Mouse (Mus musculus) embryonic facial prominence, embryonic 14.5 days (tissue): ENCODE results near the gene Bnip1. TPM values are rescaled to one million over a fixed set of nuclear protein-coding genes. Genes with fewer than 3 reads are reported as not detected.

Source experiments
- ATAC-seq: fragments of 200-750 bp; cut with Nextera tagmentation; 2 replicates; pipeline ENCODE4 v1.8.0; 2017; ENCODE audit warnings: low read depth, moderate number of reproducible peaks, moderate TSS enrichment
- DNase-seq: peaks from one replicate; pipeline ENCODE4 v3.0.0-alpha.2; 2015; ENCODE audit warnings: low spot score
- H3K27ac ChIP-seq: fragments of 300-500 bp; sonication (generic); replicated peaks from 2 replicates; pipeline ENCODE4 v1.5.1; 2014; ENCODE audit warnings: low read depth, mild to moderate bottlenecking, low read length, moderate library complexity
- H3K27me3 ChIP-seq: fragments of 300-500 bp; sonication (generic); replicated peaks from 2 replicates; pipeline ENCODE4 v1.6.1; 2014; ENCODE audit warnings: low read length; ENCODE audit not compliant: control insufficient read depth, insufficient read depth
- H3K36me3 ChIP-seq: fragments of 300-500 bp; sonication (generic); 2 replicates; pipeline ENCODE4 v1.6.1; 2014; ENCODE audit warnings: low read length, mixed read lengths; ENCODE audit not compliant: control insufficient read depth, insufficient read depth
- H3K4me1 ChIP-seq: fragments of 300-500 bp; sonication (generic); 2 replicates; pipeline ENCODE4 v1.6.1; 2014; ENCODE audit warnings: antibody characterized with exemption, low read length; ENCODE audit not compliant: control insufficient read depth, insufficient read depth
- H3K4me2 ChIP-seq: fragments of 300-500 bp; sonication (generic); 2 replicates; pipeline ENCODE4 v1.6.1; 2014; ENCODE audit warnings: low read depth, mild to moderate bottlenecking, low read length, moderate library complexity, mixed read lengths
- H3K4me3 ChIP-seq: fragments of 300-500 bp; sonication (generic); 2 replicates; pipeline ENCODE4 v1.5.1; 2014; ENCODE audit warnings: low read depth, mild to moderate bottlenecking, low read length
- H3K9ac ChIP-seq: fragments of 300-500 bp; sonication (generic); 2 replicates; pipeline ENCODE4 v1.6.1; 2014; ENCODE audit warnings: low read depth, mild to moderate bottlenecking, low read length, moderate library complexity, mixed read lengths
- H3K9me3 ChIP-seq: fragments of 300-500 bp; sonication (generic); 2 replicates; pipeline ENCODE4 v1.6.1; 2016; ENCODE audit warnings: low read length; ENCODE audit not compliant: control insufficient read depth
- WGBS: fragments of 180-500 bp; shearing (Covaris S2); extraction: QIAGEN DNeasy Blood & Tissue Kit; methylation state at CpG from one replicate; pipeline ENCODE4 v1.1.7; 2014; 5-methylcytosine and 5-hydroxymethylcytosine counted together
- polyA plus RNA-seq: library from polyadenylated mRNA; unstranded; fragments of >200 nt; fragmentation: Nextera tagmentation; extraction: Ambion mirVana; gene quantifications from 2 replicates; pipeline ENCODE4 v1.2.1, GENCODE M21; 2014

Bnip1 gene
- polyA plus RNA-seq, 1 experiment from 2014 or later = 38.4 TPM

DNA sequence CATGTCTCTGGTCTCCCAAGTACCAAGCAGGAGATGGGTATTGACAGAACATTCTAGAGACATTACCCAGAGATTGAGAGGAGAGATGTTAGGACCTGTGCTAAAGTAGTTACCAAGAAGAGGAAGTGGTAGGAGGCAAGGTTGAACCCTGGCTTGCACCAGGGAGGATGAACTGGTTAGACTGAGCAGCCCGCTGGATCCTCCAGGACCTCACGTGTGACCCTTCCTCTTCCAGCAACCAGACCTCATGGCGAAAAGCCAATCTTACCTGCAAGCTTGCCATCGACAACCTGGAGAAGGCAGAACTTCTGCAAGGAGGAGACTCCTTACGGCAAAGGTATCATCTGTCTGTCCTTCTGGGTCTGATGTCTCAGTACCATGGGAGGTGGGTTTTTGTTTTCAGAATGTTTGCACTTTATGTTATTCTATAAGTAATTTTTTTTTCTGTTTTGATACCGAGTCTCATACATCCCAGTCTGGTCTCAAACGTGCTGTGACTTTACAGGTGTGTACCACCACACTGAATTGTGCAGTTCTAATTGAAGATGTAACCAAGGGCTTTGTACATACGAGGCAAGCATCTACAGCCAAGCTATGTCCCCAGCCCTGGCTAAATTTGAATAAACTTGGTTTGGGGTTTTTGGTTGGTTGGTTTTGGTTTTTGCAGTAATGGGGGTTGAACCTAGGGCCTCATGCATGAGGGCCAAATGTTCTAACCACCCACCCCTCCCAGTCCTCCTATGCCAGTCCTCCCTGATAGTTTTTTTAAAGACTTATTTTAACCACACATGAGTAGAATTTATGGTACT lies 8.8 kb downstream of the Bnip1 start:
- DNase-seq = no peak
- WGBS = 91% methylated on average over 8 of the region's 8 CpGs

DNA sequence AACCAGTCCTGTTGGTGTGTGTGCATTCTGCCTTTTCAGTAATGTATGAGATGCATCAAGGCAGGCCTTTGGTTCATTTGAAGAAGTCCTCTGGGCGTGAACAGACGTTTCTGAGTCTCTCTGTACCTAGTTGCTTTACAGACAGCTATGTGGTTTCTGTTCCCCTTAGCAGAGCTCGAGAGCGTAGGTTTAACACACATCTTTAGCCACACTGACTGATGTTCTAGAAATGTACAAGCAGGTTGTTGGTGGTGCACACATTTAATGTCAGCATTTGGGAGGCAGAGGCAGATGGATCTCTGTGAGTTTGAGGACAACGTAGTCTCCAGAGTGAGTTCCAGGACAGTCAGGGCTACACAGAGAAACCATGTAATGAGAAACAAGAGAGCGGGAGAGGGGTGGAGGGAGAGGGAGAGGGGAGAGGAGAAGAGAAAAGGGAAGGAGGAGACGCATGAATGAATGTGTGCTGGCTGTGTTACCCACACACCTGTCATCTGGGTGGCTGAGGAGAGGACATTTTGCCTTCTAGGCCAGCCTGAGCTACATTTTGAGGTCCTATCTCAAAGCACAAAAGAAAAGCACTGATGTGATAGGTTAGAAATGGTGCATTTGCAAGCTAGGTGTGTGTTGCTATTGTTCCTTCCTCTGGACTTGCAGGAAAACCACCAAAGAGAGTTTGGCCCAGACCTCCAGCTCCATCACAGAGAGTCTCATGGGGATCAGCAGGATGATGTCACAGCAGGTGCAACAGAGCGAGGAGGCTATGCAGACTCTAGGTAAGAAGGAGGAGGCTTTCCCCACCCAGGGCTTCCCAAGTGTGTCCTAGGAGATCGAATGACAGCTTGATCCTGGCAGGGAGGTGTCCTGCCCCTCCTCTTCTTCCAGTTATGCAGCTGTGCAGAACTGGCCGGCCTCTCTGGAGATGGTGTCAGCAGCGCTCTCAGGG lies 9.7 kb downstream of the Bnip1 start:
- no peaks in the 10 kb centered on the region for H3K27me3 ChIP-seq
- H3K9me3 ChIP-seq = no peaks in the 10 kb centered on the region
- no peak overlapping the region for H3K27ac ChIP-seq
- H3K4me2 ChIP-seq = no peak overlapping the region
- 82% methylated on average over 11 of the region's 11 CpGs for WGBS
- no peaks in the 10 kb centered on the region for H3K4me1 ChIP-seq
- no peak for DNase-seq
- no peak overlapping the region for H3K4me3 ChIP-seq
- peaks cover 71% of the 10 kb centered on the region for H3K36me3 ChIP-seq
- H3K9ac ChIP-seq = no peak overlapping the region
- ATAC-seq = no peak

More for the DNA sequence above, 8.8 kb downstream of the Bnip1 start:
- Histone ChIP-seq H3K4me2 (no peak overlapping the region), H3K36me3 (peaks cover 79% of the 10 kb centered on the region), H3K27ac (no peak overlapping the region), H3K4me1 (no peaks in the 10 kb centered on the region), H3K9ac (no peak overlapping the region), H3K9me3 (no peaks in the 10 kb centered on the region), H3K4me3 (no peak overlapping the region), H3K27me3 (no peaks in the 10 kb centered on the region)
- no peak for ATAC-seq

DNA sequence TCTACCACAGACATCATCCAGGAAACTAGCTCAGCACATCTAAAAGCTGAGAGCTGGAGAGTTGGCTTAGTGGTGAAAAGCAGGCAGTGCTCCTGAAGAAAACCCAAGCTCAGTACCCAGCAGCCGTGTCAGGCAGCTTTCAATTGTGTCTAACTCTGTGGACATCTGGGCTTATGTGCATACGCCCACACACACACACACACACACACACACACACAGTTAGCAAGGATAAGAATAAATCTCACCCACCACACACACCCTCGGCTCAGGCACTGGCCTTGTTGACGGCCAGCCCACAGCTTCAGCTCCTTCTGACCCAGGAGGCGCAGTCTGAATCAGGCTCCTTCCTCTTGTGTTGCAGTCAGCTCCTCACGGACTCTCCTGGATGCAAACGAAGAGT lies 10.7 kb downstream of the Bnip1 start:
- Histone ChIP-seq H3K4me2 (no peak overlapping the region), H3K27me3 (no peaks in the 10 kb centered on the region), H3K4me3 (no peak overlapping the region), H3K9me3 (no peaks in the 10 kb centered on the region), H3K27ac (no peak overlapping the region), H3K9ac (no peak overlapping the region), H3K36me3 (peaks cover 63% of the 10 kb centered on the region), H3K4me1 (no peaks in the 10 kb centered on the region)
- ATAC-seq (no peak), DNase-seq (no peak)
- WGBS = 90% methylated on average over 7 of the region's 7 CpGs

DNA sequence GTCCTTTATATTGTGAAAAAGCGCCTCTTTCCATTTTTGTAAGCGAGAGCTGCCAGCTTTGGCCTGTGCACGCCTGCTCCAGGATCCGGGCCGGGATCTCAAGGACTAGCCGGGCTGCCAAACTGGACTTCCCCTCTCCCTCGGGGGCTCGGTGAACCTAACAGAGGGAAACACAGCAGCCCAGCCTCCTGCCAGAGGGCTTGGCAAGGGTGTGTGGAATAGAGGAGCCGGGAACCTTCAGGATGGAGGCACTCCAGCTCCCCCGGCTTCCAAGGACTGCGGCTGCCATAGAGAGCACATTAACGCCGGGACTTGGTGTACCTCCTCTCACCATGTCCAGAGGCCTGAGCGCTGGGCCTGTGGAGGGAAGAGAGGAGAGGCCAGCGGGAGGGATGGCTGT lies 11.2 kb downstream of the Bnip1 start:
- H3K27ac ChIP-seq = no peak overlapping the region
- DNase-seq = no peak
- no peak overlapping the region for H3K4me2 ChIP-seq
- H3K36me3 ChIP-seq = peaks cover 58% of the 10 kb centered on the region
- no peaks in the 10 kb centered on the region for H3K9me3 ChIP-seq
- 89% methylated on average over 15 of the region's 15 CpGs for WGBS
- H3K4me1 ChIP-seq = no peaks in the 10 kb centered on the region
- ATAC-seq = no peak
- H3K4me3 ChIP-seq = no peak overlapping the region
- no peaks in the 10 kb centered on the region for H3K27me3 ChIP-seq
- H3K9ac ChIP-seq = no peak overlapping the region

DNA sequence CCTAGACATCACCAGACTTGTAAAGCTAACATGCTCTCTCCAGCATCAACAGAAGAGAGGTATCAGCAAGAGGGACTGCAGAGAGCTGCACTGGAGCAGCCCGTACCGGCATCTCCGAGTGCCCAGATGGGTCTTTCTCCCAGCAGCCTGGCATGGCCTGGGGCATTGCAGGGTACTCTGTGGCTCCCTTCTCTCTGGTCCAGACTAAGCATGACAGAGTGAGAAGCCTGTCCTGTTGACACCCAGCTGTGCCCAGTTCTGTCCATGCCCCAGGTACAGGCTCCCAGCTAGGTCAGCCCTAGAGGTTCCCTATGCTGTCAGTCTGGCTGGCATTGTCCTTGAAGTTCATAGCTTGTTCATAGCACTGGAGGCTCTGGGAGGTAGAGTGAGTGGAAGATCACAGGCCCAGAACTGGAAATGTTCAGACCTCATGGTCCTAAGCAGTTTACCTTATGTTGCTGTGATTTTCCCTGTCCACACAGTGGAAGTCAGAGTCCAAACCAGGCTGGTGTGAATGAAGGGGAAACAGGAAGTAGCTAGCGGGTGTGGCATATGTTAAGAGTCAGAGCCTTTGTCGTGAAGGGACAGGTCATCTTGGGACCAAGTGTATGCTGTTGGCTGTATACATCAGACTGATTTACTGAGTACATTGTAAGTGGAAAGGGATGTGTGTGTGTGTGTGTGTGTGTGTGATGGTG lies 12.4 kb downstream of the Bnip1 start:
- no peak overlapping the region for H3K27ac ChIP-seq
- no peak overlapping the region for H3K4me2 ChIP-seq
- no peaks in the 10 kb centered on the region for H3K4me1 ChIP-seq
- 83% methylated on average over 5 of the region's 5 CpGs for WGBS
- no peak for ATAC-seq
- H3K9ac ChIP-seq = no peak overlapping the region
- H3K36me3 ChIP-seq = peaks cover 50% of the 10 kb centered on the region
- no peak for DNase-seq
- H3K9me3 ChIP-seq = no peaks in the 10 kb centered on the region
- H3K4me3 ChIP-seq = no peak overlapping the region
- no peaks in the 10 kb centered on the region for H3K27me3 ChIP-seq

DNA sequence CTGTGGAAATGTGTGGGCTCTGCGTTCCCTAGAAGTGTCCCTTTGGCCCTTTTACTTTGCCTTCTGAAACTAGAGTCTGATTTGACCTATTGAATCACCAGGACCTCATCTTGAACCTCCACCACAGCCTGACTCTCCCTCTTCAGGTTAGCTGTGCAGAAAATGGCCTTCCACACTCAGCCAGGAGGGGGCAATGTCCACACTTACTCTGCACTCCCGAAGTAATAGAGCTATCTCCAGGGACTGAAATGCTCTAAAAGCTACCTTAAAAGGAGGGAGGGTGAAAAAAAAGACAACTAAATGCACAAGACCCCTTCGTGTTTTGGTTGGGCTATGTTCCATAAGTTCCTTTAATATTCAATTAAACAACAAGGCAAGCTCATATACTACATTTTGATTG lies 13.9 kb downstream of the Bnip1 start:
- Histone ChIP-seq H3K36me3 (peaks cover 35% of the 10 kb centered on the region), H3K4me3 (no peak overlapping the region), H3K27me3 (no peaks in the 10 kb centered on the region), H3K9me3 (no peaks in the 10 kb centered on the region), H3K27ac (no peak overlapping the region), H3K4me1 (no peaks in the 10 kb centered on the region), H3K4me2 (no peak overlapping the region), H3K9ac (no peak overlapping the region)
- DNase-seq (peak; percentile 51), ATAC-seq (no peak)
- 28% methylated on average over 3 of the region's 3 CpGs for WGBS

DNA sequence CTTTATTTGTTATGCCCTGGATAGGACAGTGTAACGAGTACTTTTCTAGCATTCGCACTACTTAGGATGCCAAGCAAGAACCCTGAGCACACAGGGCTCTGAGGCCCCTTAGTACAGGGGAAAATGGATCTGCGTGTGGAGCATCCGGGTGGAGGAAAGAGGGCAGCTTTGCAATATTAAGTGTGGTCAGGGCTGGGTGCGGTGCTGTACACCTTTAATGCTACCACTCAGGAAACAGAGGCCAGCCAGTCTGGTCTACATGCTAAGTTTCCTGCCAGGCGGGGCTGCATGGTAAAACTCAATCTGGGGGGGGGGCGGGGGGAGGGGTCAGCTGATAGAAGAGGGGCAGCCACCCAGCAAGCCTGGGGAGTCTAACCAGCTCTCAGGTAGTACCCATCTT lies 14.5 kb downstream of the Bnip1 start:
- 74% methylated on average over 6 of the region's 7 CpGs for WGBS
- ATAC-seq = no peak
- Histone ChIP-seq H3K27me3 (no peaks in the 10 kb centered on the region), H3K4me3 (no peak overlapping the region), H3K9me3 (no peaks in the 10 kb centered on the region), H3K9ac (no peak overlapping the region), H3K27ac (no peak overlapping the region), H3K36me3 (peaks cover 28% of the 10 kb centered on the region), H3K4me1 (no peaks in the 10 kb centered on the region), H3K4me2 (no peak overlapping the region)
- DNase-seq = no peak

DNA sequence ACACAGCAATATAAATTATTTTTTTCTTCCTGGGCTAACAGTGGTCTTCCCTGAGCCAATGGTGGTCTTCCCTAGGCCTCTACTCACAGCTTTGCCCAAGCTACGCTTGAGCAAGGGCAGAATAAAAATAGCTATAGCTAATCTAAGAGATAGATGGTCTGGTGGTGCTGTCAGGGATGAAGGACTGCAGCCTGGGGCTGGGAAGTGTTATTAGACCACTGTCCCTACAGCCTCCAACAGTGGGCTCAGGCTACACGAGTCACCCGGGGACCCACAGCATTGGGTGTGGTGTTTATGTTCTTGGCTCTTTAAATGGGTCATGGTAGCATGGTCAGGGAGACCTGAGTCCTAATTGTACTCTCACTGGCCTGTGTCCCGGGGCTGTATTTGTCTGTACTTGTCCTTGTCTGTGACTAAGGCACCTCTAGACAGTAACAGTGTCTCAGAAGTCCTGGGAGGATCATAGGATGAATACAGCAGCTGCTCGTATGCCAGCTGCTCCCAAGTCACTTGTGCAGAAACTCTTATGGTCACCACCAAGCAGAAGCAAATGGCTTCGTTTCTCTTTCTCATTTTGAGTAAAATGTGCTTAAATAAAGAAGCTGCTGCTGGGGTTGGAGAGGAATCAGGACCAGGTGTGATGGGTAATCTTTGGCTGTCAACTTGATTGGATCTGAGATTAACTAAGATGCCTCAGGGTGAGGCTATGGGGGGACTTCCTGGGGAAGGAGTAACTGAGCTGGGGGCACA lies 16.7 kb downstream of the Bnip1 start:
- ATAC-seq = no peak
- Histone ChIP-seq H3K9ac (no peak overlapping the region), H3K9me3 (no peaks in the 10 kb centered on the region)

More for the DNA sequence above, 16.7 kb downstream of the Bnip1 start:
- Histone ChIP-seq H3K27ac (no peak overlapping the region), H3K4me1 (no peaks in the 10 kb centered on the region), H3K36me3 (peaks cover 8% of the 10 kb centered on the region), H3K27me3 (no peaks in the 10 kb centered on the region), H3K4me3 (no peak overlapping the region), H3K4me2 (no peak overlapping the region)
- 69% methylated on average over 6 of the region's 6 CpGs for WGBS
- DNase-seq = no peak
